Mouse (Mus musculus): ENCODE data around the gene Acer1.

Acer1 gene

GRCm38 (mm10) chr17:56982013-56982412 lies at the start of gene Acer1:
Gene Acer1, minus strand, starts transcription at chr17:56982126.
- DNase-seq = no peak

DNA sequence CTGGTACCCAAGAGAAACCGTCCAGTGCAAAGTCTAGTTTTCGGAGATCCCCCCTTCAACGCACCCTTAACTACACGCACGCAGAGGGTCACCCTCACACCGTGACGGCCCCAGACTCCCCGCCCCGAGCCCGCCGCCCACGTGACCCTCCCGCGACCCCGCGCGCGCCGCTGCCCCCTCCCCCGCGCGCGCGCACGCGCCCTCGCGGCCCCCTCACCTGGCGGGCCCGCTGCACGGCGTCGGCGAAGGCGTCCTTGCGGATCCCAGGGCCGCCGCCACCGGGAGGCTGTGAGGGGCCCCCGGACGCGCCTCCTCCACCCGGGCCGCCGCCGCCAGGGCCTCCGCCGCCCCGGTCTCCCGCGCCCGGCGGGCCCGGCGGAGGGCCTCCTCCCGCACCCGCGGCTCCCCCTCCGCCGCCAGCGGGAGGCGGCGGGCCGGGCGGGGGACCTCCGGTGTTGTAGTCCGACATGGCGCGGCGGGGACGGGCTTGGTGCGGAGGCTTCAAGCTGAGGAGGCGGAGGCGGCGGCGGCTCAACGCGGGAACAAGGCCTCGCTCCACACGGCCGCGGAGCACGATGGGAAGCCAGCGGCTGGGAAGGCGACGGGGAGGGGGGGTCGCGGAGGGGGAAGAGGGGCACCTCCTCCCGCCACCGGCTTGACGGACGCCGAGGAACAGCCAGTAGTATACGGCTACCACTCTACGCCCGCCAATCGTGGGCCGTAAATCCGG lies 49.2 kb upstream of the Acer1 start, which contains the start of gene Khsrp:
Gene Khsrp, minus strand, starts transcription at position 592 of the 730 bp plus-strand sequence.
- DNase-seq = peak; percentile 82 to 98

DNA sequence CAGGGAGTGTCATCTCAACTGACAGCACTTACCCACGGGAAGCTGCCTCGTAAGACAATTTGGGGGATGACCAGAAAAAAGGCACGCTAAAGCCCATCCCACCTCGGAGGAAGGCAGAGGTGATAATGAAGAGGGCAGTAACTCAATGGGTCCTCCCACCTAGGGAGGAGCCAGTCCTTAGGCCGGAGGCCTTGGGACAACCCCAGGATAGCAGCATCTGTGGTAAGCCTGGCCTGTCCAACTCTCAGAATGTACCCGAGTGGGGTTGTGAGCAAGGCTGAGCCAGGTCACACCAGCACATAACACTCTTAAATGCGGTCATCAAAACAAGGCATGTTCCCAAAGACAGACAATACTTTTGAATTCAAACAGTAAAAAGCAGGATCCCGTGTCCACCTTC lies 47.8 kb upstream of the Acer1 start:
- DNase-seq = no peak

DNA sequence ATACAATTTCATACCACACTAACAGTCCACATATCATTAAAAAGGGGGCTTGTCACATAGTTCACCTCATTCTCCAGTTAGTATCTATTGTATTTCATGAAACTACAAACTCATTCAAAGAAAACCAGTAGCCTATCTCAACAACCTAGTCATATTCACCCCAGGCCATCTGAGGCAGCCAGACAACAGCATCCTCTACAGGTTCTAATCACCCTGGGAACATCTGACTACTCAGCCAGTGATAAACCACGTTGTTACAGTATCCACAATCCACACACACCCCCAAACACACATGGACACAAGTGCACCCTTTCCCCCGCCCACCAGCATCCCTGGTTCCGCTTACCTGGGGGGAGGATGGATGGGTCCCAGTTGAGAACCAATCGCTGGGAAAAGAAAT lies 45.5 kb upstream of the Acer1 start:
- no peak for DNase-seq

DNA sequence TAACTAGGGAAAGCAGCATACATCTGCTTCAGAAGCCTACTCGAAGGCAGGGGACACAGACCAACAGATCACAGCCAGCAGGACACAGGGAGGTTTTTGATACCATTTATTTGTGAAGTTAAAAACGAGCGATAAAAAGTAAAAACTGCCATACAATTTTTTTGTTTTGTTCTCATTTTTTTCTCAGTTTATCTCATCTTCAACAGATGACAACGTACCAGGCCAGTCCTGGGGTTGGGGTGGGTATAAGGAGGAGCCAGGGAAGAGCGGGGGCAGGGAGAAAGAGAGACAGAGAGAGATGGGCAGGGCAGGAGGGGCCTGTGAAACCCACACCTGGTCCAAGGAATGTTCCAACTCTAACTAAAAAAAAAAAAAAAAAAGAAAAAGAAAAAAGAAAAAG lies 39.0 kb upstream of the Acer1 start:
- no peak for DNase-seq

DNA sequence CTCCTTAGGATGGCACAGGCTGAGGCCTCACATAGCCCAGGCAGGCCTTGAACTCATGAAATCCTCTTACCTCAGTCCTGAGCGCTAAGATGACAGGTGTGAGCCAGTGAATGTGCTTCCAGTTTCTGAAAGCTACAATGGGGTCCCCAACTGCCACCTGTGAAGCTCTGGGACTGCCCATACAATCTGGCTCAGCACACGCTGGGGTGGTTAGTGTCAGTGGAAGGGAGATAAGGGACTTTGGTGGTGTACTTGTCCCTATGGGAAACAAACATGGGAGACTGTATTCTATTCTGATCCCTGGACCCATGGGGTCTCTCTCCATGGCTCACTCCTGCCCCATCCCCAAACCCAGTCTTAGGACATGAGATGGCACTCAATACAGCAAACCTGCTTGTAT lies 37.8 kb upstream of the Acer1 start:
- DNase-seq = no peak

- DNase-seq = peak in 1 of 2 experiments; percentile 35
Measured at GRCm38 (mm10) chr17:57012245-57012795, 30.4 kb upstream of the Acer1 start.

- DNase-seq = peak; percentile 98 to 99
Measured at GRCm38 (mm10) chr17:57011236-57012141, 29.6 kb upstream of the Acer1 start, which contains the start of the genes Gtf2f1 and Gm17949. Gene Gtf2f1, minus strand, starts transcription at chr17:57011288. Gene Gm17949, plus strand, starts transcription at chr17:57011469.

DNA sequence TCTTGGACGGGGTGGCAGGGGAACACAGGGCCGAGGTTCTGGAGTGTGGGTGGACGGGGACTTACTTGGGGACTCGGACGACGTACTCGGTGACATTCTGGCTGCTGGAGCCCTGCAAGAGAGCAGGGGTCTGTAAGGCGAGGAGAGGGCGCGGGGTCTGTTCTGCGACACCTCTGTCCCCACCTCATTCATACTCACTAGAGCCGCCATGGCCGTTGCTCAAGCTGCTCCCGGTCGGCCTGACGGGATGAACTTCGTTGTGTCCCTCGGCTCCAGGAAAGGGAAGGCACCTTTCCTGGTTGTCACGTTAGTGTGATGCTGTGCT lies 28.9 kb upstream of the Acer1 start:
- DNase-seq = no peak

DNA sequence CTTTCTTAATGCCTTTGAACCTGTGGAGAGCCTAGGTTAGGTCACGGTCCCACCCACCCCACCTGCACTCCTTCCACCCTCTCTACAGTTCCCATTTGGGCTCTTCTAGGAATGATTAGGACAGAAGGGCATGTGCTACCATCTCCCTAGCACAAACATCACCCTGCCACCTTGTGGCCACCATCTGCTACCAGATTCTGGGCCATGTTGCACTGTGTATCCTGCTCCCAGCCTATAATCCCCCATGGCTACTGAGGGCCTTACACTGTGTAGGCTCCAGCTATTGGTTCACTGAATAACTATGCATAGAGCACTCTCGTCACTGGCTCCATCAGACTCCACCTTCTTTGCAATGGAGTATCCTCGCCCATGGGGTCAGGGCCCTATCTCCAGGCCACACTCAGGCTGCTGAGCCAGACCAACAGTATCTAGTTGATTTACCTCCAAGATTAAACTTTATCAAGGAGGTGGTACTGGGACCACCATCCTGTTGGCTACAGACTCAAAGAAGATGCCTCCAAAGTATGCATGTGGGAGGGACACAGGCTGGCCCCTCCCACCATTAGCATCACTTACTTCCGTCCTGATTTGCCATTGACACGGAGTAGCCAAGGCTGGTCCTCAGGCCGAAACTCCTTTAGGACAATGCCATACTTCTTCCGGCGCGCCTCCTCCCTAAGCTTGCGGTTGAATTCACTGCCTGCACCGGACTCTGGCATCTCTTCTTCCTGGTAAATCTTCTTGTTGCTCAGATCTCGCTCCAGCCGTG lies 25.4 kb upstream of the Acer1 start:
- peak; percentile 54 to 55 for DNase-seq

GRCm38 (mm10) chr17:57003994-57004393 lies 22.1 kb upstream of the Acer1 start:
- DNase-seq = no peak

DNA sequence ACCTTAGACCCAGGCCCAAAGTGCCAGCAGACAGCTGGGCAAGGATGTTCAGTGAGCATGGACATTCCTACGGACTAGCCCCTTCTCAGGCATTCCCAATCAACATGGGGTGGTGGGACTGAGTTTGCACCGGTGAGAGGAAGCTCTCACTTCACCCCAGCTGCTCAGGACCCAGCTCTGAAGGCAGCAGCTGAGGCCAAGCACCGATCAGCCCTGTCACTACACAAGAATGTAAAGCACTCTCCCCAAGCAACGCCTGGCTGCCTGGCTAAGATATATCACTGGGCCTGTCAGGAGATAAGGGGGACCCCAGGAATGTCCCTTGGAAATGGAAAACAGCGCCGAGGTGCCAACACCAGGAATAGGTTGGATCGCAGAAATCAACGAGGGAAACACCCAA lies 19.3 kb upstream of the Acer1 start:
- no peak for DNase-seq

DNA sequence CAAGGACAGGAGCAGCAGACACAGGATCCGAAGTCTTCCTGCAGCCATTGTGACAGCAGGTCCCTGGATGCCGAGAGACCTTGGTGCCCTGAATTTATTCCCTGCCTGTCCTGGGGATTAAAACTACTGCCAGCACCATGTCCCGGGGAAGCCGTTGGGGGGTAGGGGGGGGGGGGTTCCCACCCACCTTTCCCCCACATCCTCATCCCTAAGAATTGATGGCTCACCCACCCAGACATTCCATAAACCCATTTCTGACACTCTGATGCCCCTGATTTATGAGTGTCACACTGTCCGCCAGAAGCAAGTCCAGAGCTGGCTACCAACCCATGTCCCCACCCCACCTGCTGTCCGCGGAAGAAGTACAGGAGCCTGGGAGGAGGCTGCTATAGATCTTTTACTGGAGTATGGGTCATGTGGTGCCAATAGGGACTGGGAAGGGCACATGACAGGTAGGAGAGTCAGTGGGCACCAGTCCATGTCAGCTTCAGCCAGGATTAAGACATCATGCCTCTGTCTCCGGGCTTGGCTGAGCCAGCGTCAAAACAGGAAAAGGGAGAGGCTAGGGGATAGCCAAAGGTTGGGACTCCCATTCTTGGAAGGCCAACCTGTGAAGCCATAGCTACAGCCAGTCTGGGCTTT lies 18.2 kb upstream of the Acer1 start, which contains the start of gene Pspn:
Gene Pspn, minus strand, starts transcription at position 51 of the 642 bp plus-strand sequence.
- no peak for DNase-seq

DNA sequence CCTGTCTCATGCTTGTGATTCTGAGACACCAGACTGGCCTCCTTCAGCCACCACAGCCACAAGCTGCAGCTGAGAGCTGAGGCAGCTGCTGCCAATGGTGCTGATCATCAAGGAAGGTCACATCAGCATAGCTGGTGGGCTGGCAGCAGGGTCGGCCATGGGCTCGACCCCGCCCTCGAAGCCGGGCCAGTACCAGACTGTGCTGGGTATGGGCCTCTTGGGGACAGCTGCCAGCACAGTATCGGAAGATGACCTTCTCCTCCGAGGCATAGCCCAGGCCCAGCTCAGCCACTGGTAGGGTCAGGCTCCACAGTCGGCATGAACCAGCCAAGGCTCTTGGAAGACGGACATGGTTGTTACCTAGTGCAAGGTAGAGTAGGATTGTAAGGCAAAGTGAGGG lies 17.5 kb upstream of the Acer1 start:
- DNase-seq = no peak

DNA sequence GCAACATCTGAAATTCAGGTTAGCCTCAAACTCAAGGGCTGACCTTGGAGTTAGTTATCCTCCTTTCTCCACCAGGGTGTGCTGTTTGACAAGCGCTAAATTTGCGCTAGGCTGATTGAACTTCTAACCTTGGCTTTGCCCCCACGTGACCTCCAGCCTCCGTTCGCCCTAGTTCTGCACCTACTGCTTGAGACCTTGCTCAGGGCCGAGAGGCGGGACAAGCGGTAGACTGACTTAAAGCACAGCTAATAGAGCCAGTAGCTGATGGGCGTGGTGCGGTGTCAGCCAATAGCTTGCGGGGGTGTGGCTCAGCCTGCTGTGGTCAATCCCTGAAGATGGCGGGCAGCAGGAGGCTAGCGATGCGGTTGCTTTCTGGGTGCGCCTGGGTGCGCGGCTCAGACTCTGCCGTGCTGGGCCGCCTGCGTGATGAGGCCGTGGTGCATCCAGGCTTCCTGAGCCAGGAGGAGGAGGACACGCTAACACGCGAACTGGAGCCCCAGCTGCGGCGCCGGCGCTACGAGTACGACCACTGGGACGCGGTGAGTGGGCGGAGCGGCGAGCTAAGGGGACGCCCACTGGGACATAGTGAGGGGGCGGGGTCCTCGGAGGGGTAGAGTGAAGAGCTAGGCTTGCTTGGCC lies 15.2 kb upstream of the Acer1 start, which contains the start of gene Alkbh7:
Gene Alkbh7, plus strand, starts transcription at position 311 of the 639 bp plus-strand sequence.
- peak; percentile 94 to 96 for DNase-seq

DNA sequence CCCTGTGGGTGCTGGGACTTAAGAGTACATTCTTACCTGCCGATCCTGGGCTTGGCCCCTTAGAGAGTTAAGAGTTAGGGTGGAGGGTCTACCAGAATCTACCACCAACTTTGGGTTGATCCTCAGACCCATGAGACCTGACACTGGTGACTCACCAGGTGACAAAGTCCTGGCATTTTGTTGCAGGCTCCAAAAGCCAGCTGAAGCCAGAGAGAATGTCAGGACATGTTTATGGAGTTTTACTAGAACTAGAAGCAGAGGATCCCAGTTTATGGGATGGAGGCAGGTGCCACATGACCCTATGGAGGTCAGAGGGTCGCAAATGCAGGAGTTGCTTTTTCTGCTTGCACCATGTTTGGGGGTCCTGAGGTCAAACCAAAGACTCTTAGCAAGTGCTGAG lies 14.6 kb upstream of the Acer1 start:
- no peak for DNase-seq

- DNase-seq = no peak
Measured at GRCm38 (mm10) chr17:56995046-56995445, 13.1 kb upstream of the Acer1 start.

DNA sequence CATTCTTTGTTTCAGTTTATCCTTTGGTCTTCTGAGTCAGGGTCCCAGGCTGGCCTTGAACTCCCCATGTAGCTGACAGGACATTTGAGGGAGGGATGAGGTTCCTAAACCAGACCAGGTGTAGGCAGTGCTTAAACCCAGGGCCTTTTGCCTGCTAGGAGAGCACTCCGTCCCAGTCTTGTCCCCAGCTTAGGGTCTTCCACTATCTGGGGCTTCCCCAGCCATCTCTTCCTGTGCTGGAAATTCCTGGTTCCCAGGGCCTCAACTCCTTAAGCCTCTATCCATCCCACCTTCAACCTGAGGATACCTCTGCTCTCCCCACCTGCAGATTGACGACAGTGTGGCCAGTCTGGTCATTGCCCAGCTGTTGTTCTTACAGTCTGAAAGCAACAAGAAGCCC lies 9.0 kb upstream of the Acer1 start:
- DNase-seq = no peak

DNA sequence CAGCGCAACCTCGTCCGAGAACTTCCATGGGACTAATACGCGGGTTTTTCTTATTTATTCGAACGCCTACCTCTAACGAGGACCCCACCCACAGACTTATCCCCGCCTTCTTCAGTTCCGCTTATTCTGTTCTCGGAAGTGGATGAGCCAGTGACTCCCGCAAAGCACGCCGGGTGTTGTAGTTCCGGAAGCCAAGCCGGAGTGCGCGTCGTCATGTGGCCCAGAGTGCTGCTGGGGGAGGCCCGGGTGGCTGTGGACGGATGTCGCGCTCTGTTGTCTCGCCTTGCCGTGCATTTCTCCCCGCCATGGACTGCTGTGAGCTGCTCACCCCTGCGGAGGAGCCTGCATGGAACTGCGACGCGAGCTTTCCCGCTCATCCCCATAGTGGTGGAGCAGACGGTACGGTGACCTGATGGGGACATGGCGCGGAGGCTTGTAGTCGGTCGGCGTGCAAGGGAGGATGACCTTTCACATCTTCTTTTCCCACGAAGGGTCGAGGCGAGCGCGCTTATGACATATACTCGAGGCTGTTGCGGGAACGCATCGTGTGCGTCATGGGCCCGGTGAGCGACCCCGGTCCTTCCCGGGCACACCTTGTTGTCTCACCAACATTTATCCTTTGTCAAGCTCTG lies 8.3 kb upstream of the Acer1 start, which contains the start of gene Clpp:
Gene Clpp, plus strand, starts transcription at position 191 of the 632 bp plus-strand sequence.
- peak; percentile 94 to 97 for DNase-seq

GRCm38 (mm10) chr17:56989467-56990114 lies 7.7 kb upstream of the Acer1 start:
- DNase-seq = peak; percentile 90

All from cerebellum, postnatal 10 days (tissue).